Mouse (Mus musculus): ENCODE measurements around the gene Dcps. TPM values are rescaled to one million over a fixed set of nuclear protein-coding genes. Genes with fewer than 3 reads are reported as not detected.

Gene Dcps
- polyA plus RNA-seq, 1 experiment from 2014 or later: 85.1 TPM

- no peaks in the 10 kb centered on the region for H3K9me3 ChIP-seq
- ATAC-seq (ENCODE audit: low FRiP score, low read depth): no peak
- H3K4me1 ChIP-seq: peaks cover 27% of the 10 kb centered on the region
- H3K27me3 ChIP-seq: no peaks in the 10 kb centered on the region; the same call in 1 of the 2 replicates
- no peak overlapping the region for H3K27ac ChIP-seq (replicated peaks)
- 71% methylated on average over 3 of the region's 4 CpGs for WGBS
- no peaks in the 10 kb centered on the region for H3K36me3 ChIP-seq
- H3K4me3 ChIP-seq: no peak overlapping the region
- no peak overlapping the region for H3K9ac ChIP-seq (replicated peaks)
- H3K4me2 ChIP-seq (replicated peaks): no peak overlapping the region
These were observed 60.6 kb downstream of the Dcps start for GRCm38 (mm10) chr9:35115299-35115698.

- Histone ChIP-seq H3K9ac (replicated peaks) (no peak overlapping the region), H3K4me2 (replicated peaks) (no peak overlapping the region), H3K27me3 (no peaks in the 10 kb centered on the region), H3K27ac (replicated peaks) (no peak overlapping the region), H3K9me3 (no peaks in the 10 kb centered on the region), H3K36me3 (no peaks in the 10 kb centered on the region), H3K4me3 (no peak overlapping the region), H3K4me1 (peaks cover 27% of the 10 kb centered on the region)
- 90% methylated on average over 3 of the region's 3 CpGs for WGBS
- no peak for ATAC-seq (ENCODE audit: low FRiP score, low read depth)
These were observed 61.6 kb downstream of the Dcps start for GRCm38 (mm10) chr9:35114234-35114633.

- Histone ChIP-seq H3K36me3 (no peaks in the 10 kb centered on the region), H3K9ac (replicated peaks) (0 out of 2 replicates have a peak overlapping the region, but pooled peaks have one; percentile 4), H3K4me1 (peaks cover 22% of the 10 kb centered on the region), H3K27ac (replicated peaks) (no peak overlapping the region), H3K4me3 (no peak overlapping the region), H3K9me3 (no peaks in the 10 kb centered on the region), H3K4me2 (replicated peaks) (peak overlapping the region; percentile 21; the same call in 1 of the 2 replicates), H3K27me3 (no peaks in the 10 kb centered on the region)
- WGBS: 17% methylated on average over 19 of the region's 19 CpGs
- no peak for ATAC-seq (ENCODE audit: low FRiP score, low read depth)
These were observed 63.8 kb downstream of the Dcps start for GRCm38 (mm10) chr9:35111941-35112595.

GRCm38 (mm10) chr9:35111446-35111845 lies 64.4 kb downstream of the Dcps start:
- H3K27ac ChIP-seq (replicated peaks): no peak overlapping the region
- H3K27me3 ChIP-seq: no peaks in the 10 kb centered on the region
- no peak overlapping the region for H3K4me3 ChIP-seq
- peaks cover 22% of the 10 kb centered on the region for H3K4me1 ChIP-seq
- 0 out of 2 replicates have a peak overlapping the region, but pooled peaks have one; percentile 21 for H3K4me2 ChIP-seq (replicated peaks)
- ATAC-seq (ENCODE audit: low FRiP score, low read depth): no peak
- 81% methylated on average over 7 of the region's 7 CpGs for WGBS
- 0 out of 2 replicates have a peak overlapping the region, but pooled peaks have one; percentile 4 for H3K9ac ChIP-seq (replicated peaks)
- H3K9me3 ChIP-seq: no peaks in the 10 kb centered on the region
- H3K36me3 ChIP-seq: no peaks in the 10 kb centered on the region

GRCm38 (mm10) chr9:35110567-35110966 lies 65.3 kb downstream of the Dcps start:
- no peaks in the 10 kb centered on the region for H3K36me3 ChIP-seq
- H3K27me3 ChIP-seq: no peaks in the 10 kb centered on the region
- ATAC-seq (ENCODE audit: low FRiP score, low read depth): no peak
- WGBS: 79% methylated on average over 4 of the region's 4 CpGs
- no peak overlapping the region for H3K4me3 ChIP-seq
- no peak overlapping the region for H3K4me2 ChIP-seq (replicated peaks)
- peaks cover 14% of the 10 kb centered on the region for H3K4me1 ChIP-seq
- no peaks in the 10 kb centered on the region for H3K9me3 ChIP-seq
- no peak overlapping the region for H3K9ac ChIP-seq (replicated peaks)
- no peak overlapping the region for H3K27ac ChIP-seq (replicated peaks)

GRCm38 (mm10) chr9:35110051-35110450 lies 65.8 kb downstream of the Dcps start:
- H3K9me3 ChIP-seq: no peaks in the 10 kb centered on the region
- H3K4me3 ChIP-seq: no peak overlapping the region
- H3K36me3 ChIP-seq: no peaks in the 10 kb centered on the region
- H3K4me1 ChIP-seq: peaks cover 14% of the 10 kb centered on the region
- no peaks in the 10 kb centered on the region for H3K27me3 ChIP-seq
- H3K9ac ChIP-seq (replicated peaks): no peak overlapping the region
- no peak for ATAC-seq (ENCODE audit: low FRiP score, low read depth)
- no peak overlapping the region for H3K27ac ChIP-seq (replicated peaks)
- no peak overlapping the region for H3K4me2 ChIP-seq (replicated peaks)
- 91% methylated on average over 5 of the region's 5 CpGs for WGBS

- no peak overlapping the region for H3K27ac ChIP-seq (replicated peaks)
- no peaks in the 10 kb centered on the region for H3K9me3 ChIP-seq
- no peak overlapping the region for H3K4me3 ChIP-seq
- H3K36me3 ChIP-seq: no peaks in the 10 kb centered on the region
- peaks cover 14% of the 10 kb centered on the region for H3K4me1 ChIP-seq
- 61% methylated on average over 5 of the region's 5 CpGs for WGBS
- H3K27me3 ChIP-seq: no peaks in the 10 kb centered on the region
- ATAC-seq (ENCODE audit: low FRiP score, low read depth): no peak
- no peak overlapping the region for H3K9ac ChIP-seq (replicated peaks)
- no peak overlapping the region for H3K4me2 ChIP-seq (replicated peaks)
These were observed 66.9 kb downstream of the Dcps start for GRCm38 (mm10) chr9:35108916-35109315.

- no peak overlapping the region for H3K4me3 ChIP-seq
- no peak overlapping the region for H3K9ac ChIP-seq (replicated peaks)
- H3K9me3 ChIP-seq: no peaks in the 10 kb centered on the region
- H3K36me3 ChIP-seq: no peaks in the 10 kb centered on the region
- H3K4me2 ChIP-seq (replicated peaks): no peak overlapping the region
- WGBS: 88% methylated on average over 3 of the region's 3 CpGs
- peaks cover 14% of the 10 kb centered on the region for H3K4me1 ChIP-seq
- ATAC-seq (ENCODE audit: low FRiP score, low read depth): no peak
- H3K27ac ChIP-seq (replicated peaks): no peak overlapping the region
- no peaks in the 10 kb centered on the region for H3K27me3 ChIP-seq
These were observed 67.8 kb downstream of the Dcps start for GRCm38 (mm10) chr9:35108066-35108465.

GRCm38 (mm10) chr9:35107396-35107795 lies 68.5 kb downstream of the Dcps start:
- WGBS: 89% methylated on average over 5 of the region's 5 CpGs
- ATAC-seq (ENCODE audit: low FRiP score, low read depth): no peak
- H3K9ac ChIP-seq (replicated peaks): no peak overlapping the region

GRCm38 (mm10) chr9:35105884-35106880 lies 69.7 kb downstream of the Dcps start:
- ATAC-seq (ENCODE audit: low FRiP score, low read depth): no peak
- WGBS: 67% methylated on average over 15 of the region's 15 CpGs

More at GRCm38 (mm10) chr9:35107396-35107795, 68.5 kb downstream of the Dcps start:
- Histone ChIP-seq H3K27ac (replicated peaks) (no peak overlapping the region), H3K4me3 (no peak overlapping the region), H3K36me3 (no peaks in the 10 kb centered on the region), H3K27me3 (no peaks in the 10 kb centered on the region), H3K4me2 (replicated peaks) (no peak overlapping the region), H3K4me1 (peaks cover 12% of the 10 kb centered on the region), H3K9me3 (no peaks in the 10 kb centered on the region)

GRCm38 (mm10) chr9:35105438-35105837 lies 70.4 kb downstream of the Dcps start:
- Histone ChIP-seq H3K4me3 (no peak overlapping the region), H3K4me1 (peaks cover 4% of the 10 kb centered on the region; the same call in 1 of the 2 replicates), H3K27ac (replicated peaks) (no peak overlapping the region), H3K9me3 (no peaks in the 10 kb centered on the region), H3K36me3 (no peaks in the 10 kb centered on the region), H3K4me2 (replicated peaks) (no peak overlapping the region), H3K9ac (replicated peaks) (no peak overlapping the region), H3K27me3 (no peaks in the 10 kb centered on the region)
- 65% methylated on average over 2 of the region's 2 CpGs for WGBS
- no peak for ATAC-seq (ENCODE audit: low FRiP score, low read depth)

More at GRCm38 (mm10) chr9:35105884-35106880, 69.7 kb downstream of the Dcps start:
- no peaks in the 10 kb centered on the region for H3K9me3 ChIP-seq
- H3K4me3 ChIP-seq: no peak overlapping the region
- H3K4me2 ChIP-seq (replicated peaks): no peak overlapping the region
- H3K27me3 ChIP-seq: no peaks in the 10 kb centered on the region
- no peak overlapping the region for H3K27ac ChIP-seq (replicated peaks)
- H3K9ac ChIP-seq (replicated peaks): no peak overlapping the region
- no peaks in the 10 kb centered on the region for H3K36me3 ChIP-seq
- H3K4me1 ChIP-seq: peaks cover 4% of the 10 kb centered on the region; the same call in 1 of the 2 replicates

- Histone ChIP-seq H3K9ac (replicated peaks) (no peak overlapping the region), H3K36me3 (no peaks in the 10 kb centered on the region), H3K4me2 (replicated peaks) (no peak overlapping the region), H3K4me1 (peaks cover 4% of the 10 kb centered on the region; the same call in 1 of the 2 replicates), H3K27ac (replicated peaks) (no peak overlapping the region), H3K4me3 (no peak overlapping the region), H3K9me3 (no peaks in the 10 kb centered on the region), H3K27me3 (no peaks in the 10 kb centered on the region)
- ATAC-seq (ENCODE audit: low FRiP score, low read depth): no peak
- 90% methylated on average over 4 of the region's 4 CpGs for WGBS
These were observed 71.2 kb downstream of the Dcps start for GRCm38 (mm10) chr9:35104711-35105110.

All from midbrain, embryonic 12.5 days (tissue).